Mouse (Mus musculus) heart, embryonic 11.5 days (tissue): ENCODE measurements around the gene Ankrd50. TPM values are rescaled to one million over a fixed set of nuclear protein-coding genes. Genes with fewer than 3 reads are reported as not detected.

ENCODE experiments used
- ATAC-seq: fragments of 200-750 bp; cut with Nextera tagmentation; replicated peaks from 2 replicates; pipeline ENCODE4 v1.8.0; 2017; ENCODE audit warnings: moderate library complexity; ENCODE audit not compliant: insufficient number of reproducible peaks, low FRiP score, low TSS enrichment
- H3K27ac ChIP-seq: fragments of 300-500 bp; sonication (generic); 2 replicates; pipeline ENCODE4 v1.5.1; 2014; ENCODE audit warnings: mild to moderate bottlenecking, low read depth, low read length
- H3K27me3 ChIP-seq: fragments of 300-500 bp; sonication (generic); 2 replicates; pipeline ENCODE4 v1.6.1; 2014; ENCODE audit warnings: mild to moderate bottlenecking, low read length, mixed read lengths; ENCODE audit not compliant: control insufficient read depth, insufficient read depth
- H3K36me3 ChIP-seq: fragments of 300-500 bp; sonication (generic); 2 replicates; pipeline ENCODE4 v1.6.1; 2014; ENCODE audit warnings: mild to moderate bottlenecking, low read length, moderate library complexity, mixed read lengths; ENCODE audit not compliant: control insufficient read depth, insufficient read depth
- H3K4me1 ChIP-seq: fragments of 300-500 bp; sonication (generic); 2 replicates; pipeline ENCODE4 v1.6.1; 2014; ENCODE audit warnings: low read length; ENCODE audit not compliant: control insufficient read depth, insufficient read depth
- H3K4me2 ChIP-seq: fragments of 300-500 bp; sonication (generic); 2 replicates; pipeline ENCODE4 v1.6.1; 2014; ENCODE audit warnings: mild to moderate bottlenecking, moderate library complexity
- H3K4me3 ChIP-seq: fragments of 300-500 bp; sonication (generic); 2 replicates; pipeline ENCODE4 v1.5.1; 2014; ENCODE audit warnings: low read depth, low read length
- H3K9ac ChIP-seq: fragments of 300-500 bp; sonication (generic); 2 replicates; pipeline ENCODE4 v1.6.1; 2014; ENCODE audit warnings: mild to moderate bottlenecking, low read depth, low read length, moderate library complexity
- H3K9me3 ChIP-seq: fragments of 300-500 bp; sonication (generic); replicated peaks from 2 replicates; pipeline ENCODE4 v1.6.1; 2016; ENCODE audit warnings: low read length; ENCODE audit not compliant: control insufficient read depth
- WGBS: fragments of 180-500 bp; shearing (Covaris S2); extraction: QIAGEN DNeasy Blood & Tissue Kit; methylation state at CpG from one replicate; pipeline ENCODE4 v1.1.7; 2014; ENCODE audit not compliant: insufficient replicate concordance; 5-methylcytosine and 5-hydroxymethylcytosine counted together
- polyA plus RNA-seq: library from polyadenylated mRNA; unstranded; fragments of >200 nt; fragmentation: Nextera tagmentation; extraction: Ambion mirVana; gene quantifications from 2 replicates; pipeline ENCODE4 v1.2.1, GENCODE M21; 2014

The Ankrd50 gene
- polyA plus RNA-seq, 1 experiment from 2014 or later = 17.3 TPM

- Histone ChIP-seq H3K36me3 (peaks cover 4% of the 10 kb centered on the region; the same call in 1 of the 2 replicates), H3K27me3 (no peaks in the 10 kb centered on the region), H3K27ac (no peak overlapping the region), H3K4me3 (no peak overlapping the region), H3K9ac (no peak overlapping the region), H3K9me3 (no peaks in the 10 kb centered on the region), H3K4me1 (peaks cover 13% of the 10 kb centered on the region), H3K4me2 (no peak overlapping the region)
- ATAC-seq = no peak
- 85% methylated on average over 1 of the region's 1 CpGs for WGBS
Measured at GRCm38 (mm10) chr3:38477936-38478335, 6.7 kb downstream of the Ankrd50 start.

GRCm38 (mm10) chr3:38475587-38475986, 9.1 kb downstream of the Ankrd50 start:
- H3K4me1 ChIP-seq = no peaks in the 10 kb centered on the region; the same call in 1 of the 2 replicates
- H3K27me3 ChIP-seq = no peaks in the 10 kb centered on the region
- no peak for ATAC-seq
- H3K9me3 ChIP-seq = no peaks in the 10 kb centered on the region
- no peak overlapping the region for H3K4me3 ChIP-seq
- H3K4me2 ChIP-seq = no peak overlapping the region
- H3K36me3 ChIP-seq = peaks cover 2% of the 10 kb centered on the region; the same call in 1 of the 2 replicates
- no peak overlapping the region for H3K9ac ChIP-seq
- 67% methylated on average over 6 of the region's 6 CpGs for WGBS
- no peak overlapping the region for H3K27ac ChIP-seq

GRCm38 (mm10) chr3:38473138-38473537, 11.5 kb downstream of the Ankrd50 start:
- H3K4me3 ChIP-seq = no peak overlapping the region
- H3K4me1 ChIP-seq = no peaks in the 10 kb centered on the region; the same call in 1 of the 2 replicates
- H3K4me2 ChIP-seq = no peak overlapping the region
- H3K27ac ChIP-seq = no peak overlapping the region
- H3K36me3 ChIP-seq = peaks cover 2% of the 10 kb centered on the region; the same call in 1 of the 2 replicates
- no peak for ATAC-seq
- 84% methylated on average over 4 of the region's 4 CpGs for WGBS
- H3K9ac ChIP-seq = no peak overlapping the region
- H3K9me3 ChIP-seq = no peaks in the 10 kb centered on the region
- H3K27me3 ChIP-seq = no peaks in the 10 kb centered on the region

GRCm38 (mm10) chr3:38471516-38471915, 13.1 kb downstream of the Ankrd50 start:
- no peak for ATAC-seq
- H3K4me1 ChIP-seq = no peaks in the 10 kb centered on the region; the same call in 1 of the 2 replicates
- no peak overlapping the region for H3K27ac ChIP-seq
- no peaks in the 10 kb centered on the region for H3K27me3 ChIP-seq
- H3K9ac ChIP-seq = no peak overlapping the region
- H3K9me3 ChIP-seq = no peaks in the 10 kb centered on the region
- H3K4me3 ChIP-seq = no peak overlapping the region
- peaks cover 2% of the 10 kb centered on the region; the same call in 1 of the 2 replicates for H3K36me3 ChIP-seq
- H3K4me2 ChIP-seq = no peak overlapping the region

GRCm38 (mm10) chr3:38468131-38468530, 16.5 kb downstream of the Ankrd50 start:
- Histone ChIP-seq H3K9me3 (no peaks in the 10 kb centered on the region), H3K27ac (no peak overlapping the region), H3K27me3 (no peaks in the 10 kb centered on the region), H3K4me1 (no peaks in the 10 kb centered on the region), H3K9ac (no peak overlapping the region), H3K4me2 (no peak overlapping the region), H3K4me3 (no peak overlapping the region), H3K36me3 (no peaks in the 10 kb centered on the region)
- no peak for ATAC-seq
- WGBS = 84% methylated on average over 8 of the region's 8 CpGs

GRCm38 (mm10) chr3:38466880-38467405, 17.7 kb downstream of the Ankrd50 start:
- ATAC-seq = no peak
- Histone ChIP-seq H3K9me3 (no peaks in the 10 kb centered on the region), H3K27me3 (no peaks in the 10 kb centered on the region), H3K27ac (no peak overlapping the region), H3K9ac (no peak overlapping the region), H3K4me3 (no peak overlapping the region), H3K36me3 (peaks cover 4% of the 10 kb centered on the region; the same call in 1 of the 2 replicates), H3K4me1 (no peaks in the 10 kb centered on the region), H3K4me2 (no peak overlapping the region)
- WGBS = 78% methylated on average over 8 of the region's 8 CpGs

- no peaks in the 10 kb centered on the region for H3K9me3 ChIP-seq
- no peak overlapping the region for H3K4me2 ChIP-seq
- H3K4me3 ChIP-seq = no peak overlapping the region
- H3K9ac ChIP-seq = no peak overlapping the region
- peaks cover 6% of the 10 kb centered on the region; the same call in 1 of the 2 replicates for H3K36me3 ChIP-seq
- WGBS = 89% methylated on average over 5 of the region's 5 CpGs
- no peak for ATAC-seq
- H3K27ac ChIP-seq = no peak overlapping the region
- H3K4me1 ChIP-seq = no peaks in the 10 kb centered on the region
- H3K27me3 ChIP-seq = no peaks in the 10 kb centered on the region
Measured at GRCm38 (mm10) chr3:38466139-38466538, 18.5 kb downstream of the Ankrd50 start.

- peaks cover 6% of the 10 kb centered on the region; the same call in 1 of the 2 replicates for H3K36me3 ChIP-seq
- no peaks in the 10 kb centered on the region for H3K27me3 ChIP-seq
- no peak overlapping the region for H3K4me2 ChIP-seq
- no peaks in the 10 kb centered on the region for H3K9me3 ChIP-seq
- H3K4me1 ChIP-seq = no peaks in the 10 kb centered on the region
- no peak overlapping the region for H3K9ac ChIP-seq
- ATAC-seq = no peak
- H3K27ac ChIP-seq = no peak overlapping the region
- no peak overlapping the region for H3K4me3 ChIP-seq
- 94% methylated on average over 2 of the region's 2 CpGs for WGBS
Measured at GRCm38 (mm10) chr3:38463149-38463548, 21.5 kb downstream of the Ankrd50 start.

GRCm38 (mm10) chr3:38461742-38462141, 22.9 kb downstream of the Ankrd50 start:
- no peaks in the 10 kb centered on the region for H3K9me3 ChIP-seq
- no peak for ATAC-seq
- no peaks in the 10 kb centered on the region for H3K27me3 ChIP-seq
- H3K4me2 ChIP-seq = no peak overlapping the region
- H3K4me1 ChIP-seq = no peaks in the 10 kb centered on the region
- 58% methylated on average over 2 of the region's 2 CpGs for WGBS
- H3K4me3 ChIP-seq = no peak overlapping the region
- H3K27ac ChIP-seq = no peak overlapping the region
- H3K36me3 ChIP-seq = peaks cover 13% of the 10 kb centered on the region
- H3K9ac ChIP-seq = no peak overlapping the region
